Mouse (Mus musculus): ENCODE data around the gene Sdk1. TPM values are rescaled to one million over a fixed set of nuclear protein-coding genes. Genes with fewer than 3 reads are reported as not detected.

Sdk1 gene
- total and polyA plus RNA-seq, 2 experiments: 0.18 to 0.27 TPM

- Histone ChIP-seq H3K27me3 (ENCODE audit: control insufficient read depth, insufficient read depth, low read length) (no peaks in the 10 kb centered on the region), H3K36me3 (ENCODE audit: control insufficient read depth, insufficient read depth, low read length) (no peaks in the 10 kb centered on the region), H3K4me1 (ENCODE audit: control insufficient read depth, insufficient read depth, low read length) (no peaks in the 10 kb centered on the region), H3K9ac (ENCODE audit: low read depth, low read length) (no peak overlapping the region), H3K79me2 (ENCODE audit: control insufficient read depth, insufficient read depth, low read length) (no peaks in the 10 kb centered on the region), H3K4me3 (ENCODE audit: insufficient read depth, low read depth, low read length) (no peak overlapping the region), H3K27ac (replicated peaks; ENCODE audit: insufficient read depth, low read depth, low read length) (no peak overlapping the region)
- no peak for DNase-seq (ENCODE audit: extremely low read depth, low read depth, low spot score)
- no peak for TF ChIP-seq CTCF (IDR thresholded peaks at IDR 0.05; ENCODE audit: low read depth, low read length)
- no peak for TF ChIP-seq POLR2A (IDR thresholded peaks at IDR 0.05; ENCODE audit: extremely low read depth, insufficient read depth, low read length)
- 83% methylated on average over 6 of the region's 6 CpGs for WGBS
Observed at GRCm38 (mm10) chr5:141835566-141835965, 594.3 kb downstream of the Sdk1 start.

- Histone ChIP-seq H3K4me1 (ENCODE audit: control insufficient read depth, insufficient read depth, low read length) (no peaks in the 10 kb centered on the region), H3K36me3 (ENCODE audit: control insufficient read depth, insufficient read depth, low read length) (no peaks in the 10 kb centered on the region), H3K27me3 (ENCODE audit: control insufficient read depth, insufficient read depth, low read length) (no peaks in the 10 kb centered on the region), H3K4me3 (ENCODE audit: insufficient read depth, low read depth, low read length) (no peak overlapping the region), H3K9ac (ENCODE audit: low read depth, low read length) (no peak overlapping the region), H3K79me2 (ENCODE audit: control insufficient read depth, insufficient read depth, low read length) (no peaks in the 10 kb centered on the region), H3K27ac (replicated peaks; ENCODE audit: insufficient read depth, low read depth, low read length) (no peak overlapping the region)
- TF ChIP-seq CTCF (IDR thresholded peaks at IDR 0.05; ENCODE audit: low read depth, low read length): no peak
- no peak for TF ChIP-seq POLR2A (IDR thresholded peaks at IDR 0.05; ENCODE audit: extremely low read depth, insufficient read depth, low read length)
- WGBS: 71% methylated on average over 8 of the region's 8 CpGs
- DNase-seq (ENCODE audit: extremely low read depth, low read depth, low spot score): no peak
Observed at GRCm38 (mm10) chr5:141836892-141837455, 595.7 kb downstream of the Sdk1 start.

GRCm38 (mm10) chr5:141844701-141845100, 603.4 kb downstream of the Sdk1 start:
- Histone ChIP-seq H3K4me1 (ENCODE audit: control insufficient read depth, insufficient read depth, low read length) (no peaks in the 10 kb centered on the region), H3K9ac (ENCODE audit: low read depth, low read length) (no peak overlapping the region), H3K27me3 (ENCODE audit: control insufficient read depth, insufficient read depth, low read length) (no peaks in the 10 kb centered on the region), H3K79me2 (ENCODE audit: control insufficient read depth, insufficient read depth, low read length) (no peaks in the 10 kb centered on the region), H3K27ac (replicated peaks; ENCODE audit: insufficient read depth, low read depth, low read length) (no peak overlapping the region), H3K4me3 (ENCODE audit: insufficient read depth, low read depth, low read length) (no peak overlapping the region), H3K36me3 (ENCODE audit: control insufficient read depth, insufficient read depth, low read length) (no peaks in the 10 kb centered on the region)
- WGBS: 81% methylated on average over 4 of the region's 4 CpGs
- no peak for TF ChIP-seq POLR2A (IDR thresholded peaks at IDR 0.05; ENCODE audit: extremely low read depth, insufficient read depth, low read length)
- TF ChIP-seq CTCF (IDR thresholded peaks at IDR 0.05; ENCODE audit: low read depth, low read length): no peak
- DNase-seq (ENCODE audit: extremely low read depth, low read depth, low spot score): no peak

- no peak for TF ChIP-seq CTCF (IDR thresholded peaks at IDR 0.05; ENCODE audit: low read depth, low read length)
- TF ChIP-seq POLR2A (IDR thresholded peaks at IDR 0.05; ENCODE audit: extremely low read depth, insufficient read depth, low read length): no peak
- WGBS: 89% methylated on average over 4 of the region's 4 CpGs
- no peaks in the 10 kb centered on the region for H3K27me3 ChIP-seq (ENCODE audit: control insufficient read depth, insufficient read depth, low read length)
- DNase-seq (ENCODE audit: extremely low read depth, low read depth, low spot score): no peak
- no peaks in the 10 kb centered on the region for H3K36me3 ChIP-seq (ENCODE audit: control insufficient read depth, insufficient read depth, low read length)
- no peak overlapping the region for H3K27ac ChIP-seq (replicated peaks; ENCODE audit: insufficient read depth, low read depth, low read length)
- H3K4me1 ChIP-seq (ENCODE audit: control insufficient read depth, insufficient read depth, low read length): no peaks in the 10 kb centered on the region; the same call in 1 of the 2 replicates
- H3K79me2 ChIP-seq (ENCODE audit: control insufficient read depth, insufficient read depth, low read length): no peaks in the 10 kb centered on the region
- H3K4me3 ChIP-seq (ENCODE audit: insufficient read depth, low read depth, low read length): no peak overlapping the region
- no peak overlapping the region for H3K9ac ChIP-seq (ENCODE audit: low read depth, low read length)
Observed at GRCm38 (mm10) chr5:141847686-141848085, 606.4 kb downstream of the Sdk1 start.

GRCm38 (mm10) chr5:141852175-141852574, 610.9 kb downstream of the Sdk1 start:
- no peaks in the 10 kb centered on the region for H3K27me3 ChIP-seq (ENCODE audit: control insufficient read depth, insufficient read depth, low read length)
- 16% methylated on average over 8 of the region's 8 CpGs for WGBS
- H3K27ac ChIP-seq (replicated peaks; ENCODE audit: insufficient read depth, low read depth, low read length): no peak overlapping the region
- no peaks in the 10 kb centered on the region for H3K36me3 ChIP-seq (ENCODE audit: control insufficient read depth, insufficient read depth, low read length)
- H3K4me3 ChIP-seq (ENCODE audit: insufficient read depth, low read depth, low read length): no peak overlapping the region
- TF ChIP-seq POLR2A (IDR thresholded peaks at IDR 0.05; ENCODE audit: extremely low read depth, insufficient read depth, low read length): no peak
- no peak for TF ChIP-seq CTCF (IDR thresholded peaks at IDR 0.05; ENCODE audit: low read depth, low read length)
- no peaks in the 10 kb centered on the region for H3K79me2 ChIP-seq (ENCODE audit: control insufficient read depth, insufficient read depth, low read length)
- H3K4me1 ChIP-seq (ENCODE audit: control insufficient read depth, insufficient read depth, low read length): no peaks in the 10 kb centered on the region; the same call in 1 of the 2 replicates
- peak; percentile 77 for DNase-seq (ENCODE audit: extremely low read depth, low read depth, low spot score)
- no peak overlapping the region for H3K9ac ChIP-seq (ENCODE audit: low read depth, low read length)

GRCm38 (mm10) chr5:141856447-141856846, 615.2 kb downstream of the Sdk1 start:
- WGBS: 95% methylated on average over 2 of the region's 2 CpGs

More at GRCm38 (mm10) chr5:141856447-141856846, 615.2 kb downstream of the Sdk1 start:
- Histone ChIP-seq H3K4me3 (ENCODE audit: insufficient read depth, low read depth, low read length) (no peak overlapping the region), H3K27me3 (ENCODE audit: control insufficient read depth, insufficient read depth, low read length) (no peaks in the 10 kb centered on the region), H3K4me1 (ENCODE audit: control insufficient read depth, insufficient read depth, low read length) (peaks cover 4% of the 10 kb centered on the region; the same call in 1 of the 2 replicates), H3K36me3 (ENCODE audit: control insufficient read depth, insufficient read depth, low read length) (no peaks in the 10 kb centered on the region), H3K79me2 (ENCODE audit: control insufficient read depth, insufficient read depth, low read length) (no peaks in the 10 kb centered on the region), H3K9ac (ENCODE audit: low read depth, low read length) (no peak overlapping the region), H3K27ac (replicated peaks; ENCODE audit: insufficient read depth, low read depth, low read length) (no peak overlapping the region)
- DNase-seq (ENCODE audit: extremely low read depth, low read depth, low spot score): no peak
- TF ChIP-seq CTCF (IDR thresholded peaks at IDR 0.05; ENCODE audit: low read depth, low read length) (no peak), POLR2A (IDR thresholded peaks at IDR 0.05; ENCODE audit: extremely low read depth, insufficient read depth, low read length) (no peak)
